Mouse (Mus musculus) adrenal gland, adult 10 weeks (tissue): ENCODE results near the gene Bmt2. TPM values are rescaled to one million over a fixed set of nuclear protein-coding genes. Genes with fewer than 3 reads are reported as not detected.

Source experiments
- polyA plus RNA-seq: library from polyadenylated mRNA; stranded (reverse); fragments of 350-450 nt; fragmentation: Illumina TruSeq; extraction: RNeasy Lipid Tissue Mini Kit (QIAGEN cat#74804); gene quantifications from one replicate; pipeline ENCODE4 v1.2.3, GENCODE M21; 2014; ENCODE audit warnings: low read depth, low replicate concordance

Gene Bmt2
- polyA plus RNA-seq, result 54.4 TPM

GRCm38 (mm10) chr6:13677818-13678282, at the start of gene Bmt2:
Bmt2 (minus strand) TSS chr6:13677966.

GRCm38 (mm10) chr6:13607621-13608493, 69.9 kb downstream of the Bmt2 start, which contains the start of gene Tmem168:
Tmem168 (minus strand) TSS chr6:13608100.

Other genes starting within 250 kb of the Bmt2 start
- gene Tmem168, start 69.9 kb downstream of the Bmt2 start, polyA plus RNA-seq, result 94.5 TPM
- gene Gpr85, start 162.0 kb upstream of the Bmt2 start, polyA plus RNA-seq, result 2.7 TPM
- 107 TPM for gene 2610001J05Rik, start 193.6 kb upstream of the Bmt2 start, polyA plus RNA-seq